Mouse (Mus musculus) liver, embryonic 16.5 days (tissue): ENCODE results near the gene Thada. TPM values are rescaled to one million over a fixed set of nuclear protein-coding genes. Genes with fewer than 3 reads are reported as not detected.
A peak's percentile ranks its signal among the peaks of the same experiment; 100 is the strongest.
"Not testable (repeated sequence)": the region's sequence is repeated elsewhere in the genome, so short reads cannot be mapped to it uniquely, and the experiment has no call there.

Source experiments
- ATAC-seq: fragments of 200-750 bp; cut with Nextera tagmentation; 2 replicates; pipeline ENCODE4 v1.8.0; 2017; ENCODE audit warnings: low read depth, mild to moderate bottlenecking, moderate number of reproducible peaks, moderate library complexity
- H3K27ac ChIP-seq: fragments of 300-500 bp; sonication (generic); 2 replicates; pipeline ENCODE4 v1.5.1; 2014; ENCODE audit warnings: mild to moderate bottlenecking, low read length
- H3K27me3 ChIP-seq: fragments of 300-500 bp; sonication (generic); 2 replicates; pipeline ENCODE4 v1.6.1; 2014; ENCODE audit warnings: low read depth, low read length, mixed read lengths; ENCODE audit not compliant: control insufficient read depth, insufficient read depth
- H3K36me3 ChIP-seq: fragments of 300-500 bp; sonication (generic); 2 replicates; pipeline ENCODE4 v1.6.1; 2014; ENCODE audit warnings: mild to moderate bottlenecking; ENCODE audit not compliant: control insufficient read depth, insufficient read depth
- H3K4me1 ChIP-seq: fragments of 300-500 bp; sonication (generic); 2 replicates; pipeline ENCODE4 v1.6.1; 2014; ENCODE audit warnings: low read depth, low read length, mixed read lengths; ENCODE audit not compliant: control insufficient read depth
- H3K4me2 ChIP-seq: fragments of 300-500 bp; sonication (generic); 2 replicates; pipeline ENCODE4 v1.6.1; 2014; ENCODE audit warnings: low read depth, low read length, mixed read lengths
- H3K4me3 ChIP-seq: fragments of 300-500 bp; sonication (generic); 2 replicates; pipeline ENCODE4 v1.5.1; 2014; ENCODE audit warnings: low read depth, mild to moderate bottlenecking, low read length
- H3K9ac ChIP-seq: fragments of 300-500 bp; sonication (generic); 2 replicates; pipeline ENCODE4 v1.6.1; 2014; ENCODE audit warnings: low read depth, low read length
- H3K9me3 ChIP-seq: fragments of 300-500 bp; sonication (generic); replicated peaks from 2 replicates; pipeline ENCODE4 v1.6.1; 2016; ENCODE audit warnings: low read length; ENCODE audit not compliant: control insufficient read depth
- WGBS: fragments of 180-500 bp; shearing (Covaris S2); extraction: QIAGEN DNeasy Blood & Tissue Kit; methylation state at CpG from one replicate; pipeline ENCODE4 v1.1.7; 2014; ENCODE audit not compliant: insufficient replicate concordance; 5-methylcytosine and 5-hydroxymethylcytosine counted together
- polyA plus RNA-seq: library from polyadenylated mRNA; unstranded; fragments of >200 nt; fragmentation: Nextera tagmentation; extraction: Ambion mirVana; gene quantifications from 2 replicates; pipeline ENCODE4 v1.2.1, GENCODE M21; 2015

The Thada gene
- polyA plus RNA-seq, 1 experiment from 2014 or later, result 2.2 TPM

- ATAC-seq, result no peak
These were observed 272.6 kb downstream of the Thada start for GRCm38 (mm10) chr17:84193411-84193810.

GRCm38 (mm10) chr17:84191946-84192345, 274.1 kb downstream of the Thada start:
- no peak overlapping the region for H3K4me3 ChIP-seq
- peaks cover 25% of the 10 kb centered on the region for H3K4me1 ChIP-seq
- no peak overlapping the region for H3K27ac ChIP-seq
- 74% methylated on average over 4 of the region's 4 CpGs for WGBS
- H3K36me3 ChIP-seq, result no peaks in the 10 kb centered on the region
- no peak overlapping the region for H3K9ac ChIP-seq
- H3K4me2 ChIP-seq, result no peak overlapping the region
- no peaks in the 10 kb centered on the region for H3K9me3 ChIP-seq
- no peaks in the 10 kb centered on the region for H3K27me3 ChIP-seq
- ATAC-seq, result no peak

More at GRCm38 (mm10) chr17:84193411-84193810, 272.6 kb downstream of the Thada start:
- H3K4me2 ChIP-seq, result no peak overlapping the region
- H3K36me3 ChIP-seq, result no peaks in the 10 kb centered on the region
- 86% methylated on average over 9 of the region's 9 CpGs for WGBS
- no peaks in the 10 kb centered on the region for H3K27me3 ChIP-seq
- no peaks in the 10 kb centered on the region for H3K9me3 ChIP-seq
- H3K27ac ChIP-seq, result no peak overlapping the region
- H3K9ac ChIP-seq, result no peak overlapping the region
- H3K4me1 ChIP-seq, result peaks cover 24% of the 10 kb centered on the region
- H3K4me3 ChIP-seq, result no peak overlapping the region

- Histone ChIP-seq H3K36me3 (no peaks in the 10 kb centered on the region; the same call in 1 of the 2 replicates), H3K9me3 (no peaks in the 10 kb centered on the region), H3K4me1 (peaks cover 30% of the 10 kb centered on the region), H3K27me3 (no peaks in the 10 kb centered on the region), H3K9ac (no peak overlapping the region), H3K27ac (no peak overlapping the region), H3K4me3 (no peak overlapping the region), H3K4me2 (no peak overlapping the region)
- ATAC-seq, result no peak
- WGBS, result 11% methylated on average over 8 of the region's 8 CpGs
These were observed 275.1 kb downstream of the Thada start for GRCm38 (mm10) chr17:84190885-84191284.

- Histone ChIP-seq H3K4me1 (peaks cover 30% of the 10 kb centered on the region), H3K27me3 (no peaks in the 10 kb centered on the region), H3K36me3 (no peaks in the 10 kb centered on the region; the same call in 1 of the 2 replicates), H3K27ac (peak overlapping the region; percentile 96), H3K4me2 (peak overlapping the region; percentile 97), H3K9me3 (no peaks in the 10 kb centered on the region), H3K9ac (peak overlapping the region; percentile 78), H3K4me3 (peak overlapping the region; percentile 80)
- ATAC-seq, result no peak
- 80% methylated on average over 5 of the region's 5 CpGs for WGBS
These were observed 276.7 kb downstream of the Thada start for GRCm38 (mm10) chr17:84189127-84189854.

GRCm38 (mm10) chr17:84188374-84188961, 277.5 kb downstream of the Thada start:
- no peaks in the 10 kb centered on the region; the same call in 1 of the 2 replicates for H3K36me3 ChIP-seq
- ATAC-seq, result peak; percentile 74
- peak overlapping the region; percentile 96 for H3K27ac ChIP-seq
- H3K9ac ChIP-seq, result peak overlapping the region; percentile 78
- peak overlapping the region; percentile 80 for H3K4me3 ChIP-seq
- H3K4me1 ChIP-seq, result peaks cover 32% of the 10 kb centered on the region
- under 1% methylated on average over 38 of the region's 38 CpGs for WGBS
- H3K4me2 ChIP-seq, result peak overlapping the region; percentile 97
- no peaks in the 10 kb centered on the region for H3K27me3 ChIP-seq
- H3K9me3 ChIP-seq, result no peaks in the 10 kb centered on the region

GRCm38 (mm10) chr17:84187727-84188373, 278.2 kb downstream of the Thada start, which contains the start of gene Zfp36l2:
Gene Zfp36l2 (minus strand): TSS chr17:84187947.
- H3K4me3 ChIP-seq, result peak within 1 kb of the TSS; percentile 82
- peak; percentile 73 for ATAC-seq

GRCm38 (mm10) chr17:84187264-84187663, 278.7 kb downstream of the Thada start:
- WGBS, result 0% methylated on average over 8 of the region's 37 CpGs
- H3K4me3 ChIP-seq, result peak overlapping the region; percentile 82
- not testable (repeated sequence) for H3K36me3 ChIP-seq, H3K9me3 ChIP-seq, H3K27me3 ChIP-seq
- ATAC-seq, result peak; percentile 14
- peak overlapping the region; percentile 90 for H3K9ac ChIP-seq
- peaks cover 44% of the 10 kb centered on the region for H3K4me1 ChIP-seq
- H3K4me2 ChIP-seq, result peak overlapping the region; percentile 97
- peak overlapping the region; percentile 96 for H3K27ac ChIP-seq

More at GRCm38 (mm10) chr17:84187727-84188373, 278.2 kb downstream of the Thada start, which contains the start of gene Zfp36l2:
- H3K36me3 ChIP-seq, result no peaks in the 10 kb centered on the region; the same call in 1 of the 2 replicates
- under 1% methylated on average over 46 of the region's 76 CpGs for WGBS
- H3K27me3 ChIP-seq, result no peaks in the 10 kb centered on the region
- peak within 1 kb of the TSS; percentile 97 for H3K4me2 ChIP-seq
- no peaks in the 10 kb centered on the region for H3K9me3 ChIP-seq
- peaks cover 38% of the 10 kb centered on the region for H3K4me1 ChIP-seq
- peak within 1 kb of the TSS; percentile 96 for H3K27ac ChIP-seq
- H3K9ac ChIP-seq, result peak within 1 kb of the TSS; percentile 90

- H3K4me2 ChIP-seq, result peak overlapping the region; percentile 97
- peak overlapping the region; percentile 90 for H3K9ac ChIP-seq
- peak overlapping the region; percentile 90 for H3K27ac ChIP-seq
- under 1% methylated on average over 80 of the region's 80 CpGs for WGBS
- H3K36me3 ChIP-seq, result no peaks in the 10 kb centered on the region; the same call in 1 of the 2 replicates
- H3K4me1 ChIP-seq, result peaks cover 50% of the 10 kb centered on the region
- H3K9me3 ChIP-seq, result no peaks in the 10 kb centered on the region
- H3K4me3 ChIP-seq, result peak overlapping the region; percentile 82
- H3K27me3 ChIP-seq, result no peaks in the 10 kb centered on the region
- no peak for ATAC-seq
These were observed 279.4 kb downstream of the Thada start for GRCm38 (mm10) chr17:84186451-84187202.
